Mouse (Mus musculus): ENCODE measurements at regions not wholly inside any gene's neighbourhood (a gene's known extent, or its start where the extent isn't known, plus 50 kb on each side); places are given as distances from the start of the nearest gene placed in this dataset.

GRCm38 (mm10) chr11:56285575-56286260 lies 244.9 kb upstream of the Nmur2 start:
- DNase-seq = peak; percentile 19

GRCm38 (mm10) chr11:56281201-56281600 lies 240.4 kb upstream of the Nmur2 start:
- peak; percentile 50 for DNase-seq

GRCm38 (mm10) chr11:56280216-56280615 lies 239.4 kb upstream of the Nmur2 start:
- DNase-seq = peak; percentile 12

GRCm38 (mm10) chr11:56269915-56270493 lies 229.2 kb upstream of the Nmur2 start:
- no peak for DNase-seq

GRCm38 (mm10) chr11:56262726-56263125 lies 221.9 kb upstream of the Nmur2 start:
- DNase-seq = no peak

GRCm38 (mm10) chr11:56256356-56256755 lies 215.5 kb upstream of the Nmur2 start:
- DNase-seq = no peak

GRCm38 (mm10) chr11:56254437-56254836 lies 213.6 kb upstream of the Nmur2 start:
- DNase-seq = peak; percentile 30

GRCm38 (mm10) chr11:56247333-56247823 lies 206.6 kb upstream of the Nmur2 start:
- no peak for DNase-seq

GRCm38 (mm10) chr11:56246549-56247332 lies 205.9 kb upstream of the Nmur2 start:
- peak; percentile 87 for DNase-seq

- peak; percentile 41 for DNase-seq
Observed at GRCm38 (mm10) chr11:56244951-56245350, 204.1 kb upstream of the Nmur2 start.

- DNase-seq = peak; percentile 38
Observed at GRCm38 (mm10) chr11:56243447-56243846, 202.6 kb upstream of the Nmur2 start.

- no peak for DNase-seq
Observed at GRCm38 (mm10) chr11:56238745-56239144, 197.9 kb upstream of the Nmur2 start.

- DNase-seq = no peak
Observed at GRCm38 (mm10) chr11:56224999-56225398, 184.2 kb upstream of the Nmur2 start.

- no peak for DNase-seq
Observed at GRCm38 (mm10) chr11:56215706-56216105, 174.9 kb upstream of the Nmur2 start.

- no peak for DNase-seq
Observed at GRCm38 (mm10) chr11:56201844-56202243, 161.0 kb upstream of the Nmur2 start.

GRCm38 (mm10) chr11:56195316-56195715 lies 154.5 kb upstream of the Nmur2 start:
- DNase-seq = peak; percentile 47

- DNase-seq = no peak
Observed at GRCm38 (mm10) chr11:56193426-56193825, 152.6 kb upstream of the Nmur2 start.

- no peak for DNase-seq
Observed at GRCm38 (mm10) chr11:56173895-56174294, 133.1 kb upstream of the Nmur2 start.

- DNase-seq = peak; percentile 39
Observed at GRCm38 (mm10) chr11:56173246-56173645, 132.4 kb upstream of the Nmur2 start.

GRCm38 (mm10) chr11:56169576-56169975 lies 128.8 kb upstream of the Nmur2 start:
- DNase-seq = peak; percentile 59

- DNase-seq = no peak
Observed at GRCm38 (mm10) chr11:56166849-56167248, 126.0 kb upstream of the Nmur2 start.

- peak; percentile 28 for DNase-seq
Observed at GRCm38 (mm10) chr11:56165759-56166158, 124.9 kb upstream of the Nmur2 start.

GRCm38 (mm10) chr11:56160286-56160685 lies 119.5 kb upstream of the Nmur2 start:
- DNase-seq = no peak

Measured in right cerebral cortex, adult 18-20 months (tissue).